Mouse (Mus musculus): Measurements from ENCODE around the gene Tead3.

- TF ChIP-seq GATA1 (IDR thresholded peaks at IDR 0.05; ENCODE audit: borderline replicate concordance, low read length) = no peak
- TF ChIP-seq FLI1 (IDR thresholded peaks at IDR 0.05; ENCODE audit: low read length) = no peak
These were observed 51.7 kb downstream of the Tead3 start for GRCm38 (mm10) chr17:28298888-28299287.
